Mouse (Mus musculus) ES-Bruce4 (cell line): ENCODE data around the gene Nhs.

Experiments
- CTCF ChIP-seq: IDR thresholded peaks from one replicate; pipeline ENCODE4 v1.8.1; 2011; ENCODE audit warnings: low read depth, low read length
- POLR2A ChIP-seq: IDR thresholded peaks from one replicate; pipeline ENCODE4 v1.8.1; 2011; ENCODE audit warnings: low read length; ENCODE audit not compliant: insufficient read depth

- no peak for TF ChIP-seq CTCF
- no peak for TF ChIP-seq POLR2A
These were observed 216.3 kb downstream of the Nhs start for GRCm38 (mm10) chrX:161943098-161943680.
